Comparison of ENCODE assay signal across 8 mouse cellular contexts in genomic region chr6:120667911-120668310, GRCm38 (mm10). TPM values are rescaled to one million over a fixed set of nuclear protein-coding genes. Genes with fewer than 3 reads are reported as not detected.
DNase-seq lines count a peak whose midpoint lies in the region; ATAC-seq and TF ChIP-seq lines count a peak whose summit lies in the region.

No protein-coding gene starts in this region.

- peak overlapping the region; percentile 96 for H3K4me2 ChIP-seq in lung, embryonic 14.5 days
- H3K4me2 ChIP-seq in forebrain, embryonic 11.5 days (ENCODE audit: low read depth, low read length, severe bottlenecking) = peak overlapping the region; percentile 88
- H3K4me2 ChIP-seq in intestine, embryonic 16.5 days (ENCODE audit: low read depth, low read length) = peak overlapping the region; percentile 98
- peak overlapping the region; percentile 95 for H3K4me2 ChIP-seq in neural tube, embryonic 13.5 days

- H3K27me3 ChIP-seq in lung, embryonic 14.5 days (ENCODE audit: insufficient read depth, low read length) = no peaks in the 10 kb centered on the region
- no peaks in the 10 kb centered on the region; the same call in 1 of the 2 replicates for H3K27me3 ChIP-seq in forebrain, embryonic 11.5 days (ENCODE audit: control insufficient read depth, insufficient read depth, low read length)
- H3K27me3 ChIP-seq in intestine, embryonic 16.5 days (replicated peaks; ENCODE audit: control insufficient read depth, insufficient read depth, low read length) = peaks cover 5% of the 10 kb centered on the region; the same call in 1 of the 2 replicates
- H3K27me3 ChIP-seq in neural tube, embryonic 13.5 days = 0 out of 2 replicates have a peak, but pooled peaks cover 7% of the 10 kb centered on the region

- H3K9me3 ChIP-seq in lung, embryonic 14.5 days (ENCODE audit: low read depth, low read length) = no peaks in the 10 kb centered on the region
- H3K9me3 ChIP-seq in forebrain, embryonic 11.5 days (ENCODE audit: control insufficient read depth, low read length) = no peaks in the 10 kb centered on the region
- no peaks in the 10 kb centered on the region for H3K9me3 ChIP-seq in intestine, embryonic 16.5 days (ENCODE audit: control insufficient read depth, low read length)
- no peaks in the 10 kb centered on the region for H3K9me3 ChIP-seq in neural tube, embryonic 13.5 days

- ATAC-seq in lung, embryonic 14.5 days (ENCODE audit: insufficient read depth) = no peak
- no peak for ATAC-seq in forebrain, embryonic 11.5 days (replicated peaks; ENCODE audit: low FRiP score)
- no peak for ATAC-seq in intestine, embryonic 16.5 days
- ATAC-seq in neural tube, embryonic 13.5 days (ENCODE audit: low read depth) = no peak

- H3K27ac ChIP-seq in lung, embryonic 14.5 days (ENCODE audit: low read depth) = no peak overlapping the region
- no peak overlapping the region for H3K27ac ChIP-seq in forebrain, embryonic 11.5 days (ENCODE audit: low read depth, low read length)
- H3K27ac ChIP-seq in intestine, embryonic 16.5 days (ENCODE audit: low read length) = no peak overlapping the region
- H3K27ac ChIP-seq in neural tube, embryonic 13.5 days (replicated peaks) = no peak overlapping the region

- 11% methylated on average over 7 of the region's 7 CpGs for WGBS in lung, embryonic 14.5 days
- WGBS in forebrain, embryonic 11.5 days = 18% methylated on average over 7 of the region's 7 CpGs
- 18% methylated on average over 7 of the region's 7 CpGs for WGBS in intestine, embryonic 16.5 days
- 10% methylated on average over 7 of the region's 7 CpGs for WGBS in neural tube, embryonic 13.5 days

- no peaks in the 10 kb centered on the region for H3K4me1 ChIP-seq in lung, embryonic 14.5 days (ENCODE audit: insufficient read depth)
- no peaks in the 10 kb centered on the region; the same call in 1 of the 2 replicates for H3K4me1 ChIP-seq in forebrain, embryonic 11.5 days (replicated peaks; ENCODE audit: control insufficient read depth, insufficient read depth, low read length)
- H3K4me1 ChIP-seq in intestine, embryonic 16.5 days (ENCODE audit: control insufficient read depth, insufficient read depth, low read length) = peaks cover 6% of the 10 kb centered on the region
- H3K4me1 ChIP-seq in neural tube, embryonic 13.5 days (replicated peaks) = peaks cover 29% of the 10 kb centered on the region

- no peak for TF ChIP-seq CTCF in lung, embryonic 14.5 days (IDR thresholded peaks at IDR 0.05; ENCODE audit: low read depth)

- H3K36me3 ChIP-seq in lung, embryonic 14.5 days (ENCODE audit: insufficient read depth) = no peaks in the 10 kb centered on the region
- no peaks in the 10 kb centered on the region for H3K36me3 ChIP-seq in forebrain, embryonic 11.5 days (ENCODE audit: control insufficient read depth, insufficient read depth, low read length)
- H3K36me3 ChIP-seq in intestine, embryonic 16.5 days (ENCODE audit: control insufficient read depth, insufficient read depth, low read length) = no peaks in the 10 kb centered on the region
- H3K36me3 ChIP-seq in neural tube, embryonic 13.5 days = no peaks in the 10 kb centered on the region

- H3K4me3 ChIP-seq in lung, embryonic 14.5 days (ENCODE audit: low read depth, low read length) = peak overlapping the region; percentile 76
- peak overlapping the region; percentile 88 for H3K4me3 ChIP-seq in forebrain, embryonic 11.5 days (ENCODE audit: low read depth, low read length)
- H3K4me3 ChIP-seq in intestine, embryonic 16.5 days (ENCODE audit: low read length) = 0 out of 2 replicates have a peak overlapping the region, but pooled peaks have one; percentile 75
- H3K4me3 ChIP-seq in neural tube, embryonic 13.5 days = peak overlapping the region; percentile 77

- peak; percentile 4 for DNase-seq in lung, embryonic 14.5 days
- no peak for DNase-seq in lung, postnatal 14 days
- DNase-seq in forebrain, embryonic 11.5 days (ENCODE audit: low spot score) = no peak
- DNase-seq in c-Kit-positive CD71-positive TER-119-positive erythroid progenitor cells, embryonic 14.5 days (ENCODE audit: low spot score) = no peak
- no peak for DNase-seq in cerebellum, postnatal 10 days
- DNase-seq in layer of hippocampus, postnatal 10 days (ENCODE audit: low spot score in 2 of 2) = no peak

- H3K9ac ChIP-seq in lung, embryonic 14.5 days = 0 out of 2 replicates have a peak overlapping the region, but pooled peaks have one; percentile 32
- H3K9ac ChIP-seq in forebrain, embryonic 11.5 days (ENCODE audit: low read length) = peak overlapping the region; percentile 91
- H3K9ac ChIP-seq in intestine, embryonic 16.5 days (ENCODE audit: low read depth, low read length) = no peak overlapping the region
- H3K9ac ChIP-seq in neural tube, embryonic 13.5 days = peak overlapping the region; percentile 89

RNA-seq across cellular contexts. Expression of gene Cecr2, which starts 1.7 kb away (rescaled TPM):
- 3.8 and 4.1 TPM in 2 replicates for polyA plus RNA-seq in lung, embryonic 14.5 days (2014; fragmentation: Nextera tagmentation; extraction: Ambion mirVana)
- 20.4 and 22.0 TPM in 2 replicates for polyA plus RNA-seq in forebrain, embryonic 11.5 days (2014; fragmentation: Nextera tagmentation; extraction: Ambion mirVana)
- polyA plus RNA-seq in intestine, embryonic 16.5 days (2015; fragmentation: Nextera tagmentation; extraction: Ambion mirVana) = 0.54 and 0.61 TPM in 2 replicates
- 7.1 and 7.9 TPM in 2 replicates for polyA plus RNA-seq in neural tube, embryonic 13.5 days (2015; fragmentation: Nextera tagmentation; extraction: Ambion mirVana)
- total RNA-seq in layer of hippocampus, postnatal 10 days (2021) = 1 to 10 TPM; 8.6 to 8.9 TPM
